ENCODE assay signal across 9 mouse cellular contexts in genomic region chr17:24803952-24804951, GRCm38 (mm10). TPM values are rescaled to one million over a fixed set of nuclear protein-coding genes. Genes with fewer than 3 reads are reported as not detected.
DNase-seq lines count a peak whose midpoint lies in the region; ATAC-seq lines count a peak whose summit lies in the region.
"Had no signal": no experiment of that assay in that cellular context is flagged by ENCODE, and none has a peak within 500 bp of the region (broad histone marks: within the 10 kb centered on the region; RNA-seq: fewer than 3 reads in every experiment).

Meiob (plus strand) TSS chr17:24804289.

- peak; percentile 75 for ATAC-seq in forebrain, embryonic 14.5 days

- DNase-seq in MN1 (ENCODE audit: low spot score), result peak; percentile 82
- peak; percentile 73 for DNase-seq in c-Kit-positive CD71-positive TER-119-positive erythroid progenitor cells, embryonic 14.5 days (ENCODE audit: low spot score)
- DNase-seq in forebrain, embryonic 14.5 days (ENCODE audit: low spot score), result peak; percentile 77
- peak; percentile 83 for DNase-seq in hindbrain, embryonic 10.5 days (ENCODE audit: low spot score)
- DNase-seq in layer of hippocampus, postnatal 14 days (ENCODE audit: low spot score in 2 of 2), result peak; percentile 10 to 31
- peak; percentile 65 to 70 for DNase-seq in lung, postnatal 4 days
- peak; percentile 32 for DNase-seq in retina, postnatal 7 days (ENCODE audit: low read depth, low spot score)
- peak; percentile 69 for DNase-seq in urinary bladder, postnatal 25 days (ENCODE audit: low spot score)

- peak within 1 kb of the TSS; percentile 77 for H3K4me2 ChIP-seq in forebrain, embryonic 14.5 days (ENCODE audit: low read length)

- no peaks in the 10 kb centered on the region for H3K4me1 ChIP-seq in forebrain, embryonic 14.5 days (ENCODE audit: control insufficient read depth, insufficient read depth, low read length)
- peaks cover 13% of the 10 kb centered on the region for H3K4me1 ChIP-seq in hindbrain, embryonic 10.5 days (replicated peaks)

- H3K27me3 ChIP-seq in forebrain, embryonic 14.5 days (replicated peaks; ENCODE audit: control insufficient read depth, insufficient read depth, low read length), result peaks cover 19% of the 10 kb centered on the region
- H3K27me3 ChIP-seq in hindbrain, embryonic 10.5 days (ENCODE audit: insufficient read depth, poor library complexity, severe bottlenecking), result peaks cover 53% of the 10 kb centered on the region

- H3K9ac ChIP-seq in forebrain, embryonic 14.5 days (ENCODE audit: low read length), result peak within 1 kb of the TSS; percentile 64

- WGBS in forebrain, embryonic 14.5 days, result under 1% methylated on average over 61 of the region's 71 CpGs
- under 1% methylated on average over 71 of the region's 71 CpGs for WGBS in hindbrain, embryonic 10.5 days

- H3K4me3 ChIP-seq in forebrain, embryonic 14.5 days (ENCODE audit: low read depth, low read length), result peak within 1 kb of the TSS; percentile 53
- peak within 1 kb of the TSS; percentile 80 for H3K4me3 ChIP-seq in hindbrain, embryonic 10.5 days

- H3K9me3 ChIP-seq in forebrain, embryonic 14.5 days (replicated peaks; ENCODE audit: control insufficient read depth, low read length), result no peaks in the 10 kb centered on the region
- no peaks in the 10 kb centered on the region for H3K9me3 ChIP-seq in hindbrain, embryonic 10.5 days

- H3K36me3 ChIP-seq in forebrain, embryonic 14.5 days (ENCODE audit: control insufficient read depth, insufficient read depth, low read length), result no peaks in the 10 kb centered on the region
- H3K36me3 ChIP-seq in hindbrain, embryonic 10.5 days, result no peaks in the 10 kb centered on the region

- H3K27ac ChIP-seq in forebrain, embryonic 14.5 days (ENCODE audit: low read depth, low read length), result no peak within 1 kb of the TSS
- H3K27ac ChIP-seq in hindbrain, embryonic 10.5 days, result peak within 1 kb of the TSS; percentile 78

RNA-seq across cellular contexts. Expression of gene Meiob, which starts in this region (rescaled TPM):
- polyA plus RNA-seq in forebrain, embryonic 14.5 days (2014; fragmentation: Nextera tagmentation; extraction: Ambion mirVana), result not detected in 2 replicates
- 0.10 TPM in 1 of 2 replicates, not detected in the other for polyA plus RNA-seq in hindbrain, embryonic 10.5 days (2016; fragmentation: Nextera tagmentation; extraction: Ambion mirVana)
- not detected for total RNA-seq in layer of hippocampus, postnatal 14 days (2021)
- total RNA-seq: left cerebral cortex, postnatal 14 days had no signal

Comparison
In these comparisons a context has a peak if more than half of its experiments do, and no peak if none do; other contexts are left out.
1. Peak in DNase-seq, ATAC-seq, H3K4me3 ChIP-seq, H3K9ac ChIP-seq and H3K4me2 ChIP-seq in forebrain, embryonic 14.5 days; RNA of the gene not detected or under 1 TPM.
2. Peak in DNase-seq, H3K4me3 ChIP-seq and H3K27ac ChIP-seq in hindbrain, embryonic 10.5 days; RNA of the gene not detected or under 1 TPM.
3. Peak in DNase-seq in layer of hippocampus, postnatal 14 days; RNA of the gene not detected or under 1 TPM.
4. DNase-seq: peak in every context shown above with its lines; median percentile 83 in hindbrain, embryonic 10.5 days; 82 in MN1; 77 in forebrain, embryonic 14.5 days; 73 in c-Kit-positive CD71-positive TER-119-positive erythroid progenitor cells, embryonic 14.5 days; 69 in urinary bladder, postnatal 25 days; 68 in lung, postnatal 4 days; 32 in retina, postnatal 7 days; 20 in layer of hippocampus, postnatal 14 days.